Mouse (Mus musculus): ENCODE measurements at regions not wholly inside any gene's neighbourhood (a gene's known extent, or its start where the extent isn't known, plus 50 kb on each side); places are given as distances from the start of the nearest gene placed in this dataset.

DNA sequence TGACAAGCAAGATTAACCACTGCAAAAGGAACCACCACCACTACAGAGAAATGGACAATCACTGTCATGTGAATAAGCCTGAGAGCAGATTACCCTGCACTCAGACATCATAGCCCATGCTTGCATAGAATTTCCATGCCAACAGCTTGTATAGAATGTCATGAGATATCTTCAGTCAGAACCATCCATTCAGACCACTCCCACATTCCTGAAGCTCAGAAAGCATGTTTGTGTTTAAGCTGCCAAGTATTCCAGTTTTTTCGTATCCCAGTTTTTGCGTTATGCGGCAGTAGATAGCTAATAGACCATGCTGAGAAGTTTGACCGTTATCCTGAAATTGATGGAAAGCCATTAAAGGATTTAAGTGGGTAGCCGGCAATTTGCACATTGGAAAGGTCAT lies 155.8 kb upstream of the Snx19 start:
- TF ChIP-seq CTCF (IDR thresholded peaks at IDR 0.05; ENCODE audit: low read depth) (no peak), EP300 (IDR thresholded peaks at IDR 0.05; ENCODE audit: low read depth) (no peak)
